Mouse (Mus musculus) monocyte, adult 2 months (primary cell): ENCODE data around the gene Siglece.
"Not testable (repeated sequence)": the region's sequence is repeated elsewhere in the genome, so short reads cannot be mapped to it uniquely, and the experiment has no call there.

Experiments
- DNase-seq, 2 experiments: peaks; one replicate each; pipeline ENCODE4 v3.0.0; 2022; ENCODE audit warnings: low spot score in 2 of 2, low read depth in 1 of 2

The Siglece gene

GRCm38 (mm10) chr7:43660002-43660401 is at the start of gene Siglece:
TSS of gene Siglece (minus strand) at chr7:43660161.
- DNase-seq: no peak

GRCm38 (mm10) chr7:43690118-43690517 is 30.2 kb upstream of the Siglece start, which contains the start of gene Klk14:
TSS of gene Klk14 (plus strand) at chr7:43690418.
- no peak for DNase-seq

- no peak for DNase-seq
These were observed 25.1 kb upstream of the Siglece start for GRCm38 (mm10) chr7:43685088-43685487.

DNA sequence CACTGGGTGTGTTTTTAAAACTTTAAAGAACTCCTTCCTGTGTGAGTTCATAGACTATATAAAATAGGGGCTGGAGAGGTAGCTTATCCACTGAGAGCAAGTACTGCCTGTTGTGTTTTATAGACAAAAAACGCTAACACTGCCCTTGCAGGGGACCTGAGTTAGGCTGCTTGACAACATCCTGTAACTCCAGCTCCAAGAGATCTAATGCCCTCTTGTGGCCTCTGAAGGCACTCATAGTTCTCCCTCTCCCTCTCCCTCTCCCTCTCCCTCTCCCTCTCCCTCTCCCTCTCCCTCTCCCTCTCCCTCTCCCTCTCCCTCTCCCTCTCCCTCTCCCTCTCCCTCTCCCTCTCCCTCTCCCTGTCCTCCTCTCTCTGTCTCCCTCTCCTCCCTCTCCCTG is 22.6 kb upstream of the Siglece start:
- not testable (repeated sequence) for DNase-seq

- DNase-seq: peak in 1 of 2 experiments; percentile 44
These were observed 21.0 kb upstream of the Siglece start for GRCm38 (mm10) chr7:43680960-43681359.

DNA sequence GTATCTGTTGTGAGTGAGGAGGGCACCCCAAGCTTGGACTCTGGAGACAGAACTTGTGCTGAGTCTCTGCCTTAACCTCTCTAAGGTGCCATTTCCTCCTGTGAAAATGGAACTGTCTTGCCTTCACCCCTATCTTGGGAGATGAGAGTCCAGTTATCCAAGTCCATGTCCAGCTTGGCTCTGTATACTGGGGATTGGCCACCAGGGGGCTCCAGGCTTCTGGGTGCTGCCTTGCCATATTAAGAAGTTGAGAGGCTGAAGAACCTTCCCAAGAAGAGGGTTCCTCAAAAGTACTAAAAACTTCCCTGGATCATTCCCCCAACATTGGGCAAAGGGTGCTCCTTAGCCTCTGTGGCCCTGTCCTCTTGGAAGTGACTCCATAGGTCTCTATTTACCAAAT is 18.6 kb upstream of the Siglece start:
- no peak for DNase-seq

- DNase-seq: no peak
These were observed 15.1 kb upstream of the Siglece start for GRCm38 (mm10) chr7:43675091-43675490.

- no peak for DNase-seq
These were observed 12.8 kb upstream of the Siglece start for GRCm38 (mm10) chr7:43672581-43673260.

DNA sequence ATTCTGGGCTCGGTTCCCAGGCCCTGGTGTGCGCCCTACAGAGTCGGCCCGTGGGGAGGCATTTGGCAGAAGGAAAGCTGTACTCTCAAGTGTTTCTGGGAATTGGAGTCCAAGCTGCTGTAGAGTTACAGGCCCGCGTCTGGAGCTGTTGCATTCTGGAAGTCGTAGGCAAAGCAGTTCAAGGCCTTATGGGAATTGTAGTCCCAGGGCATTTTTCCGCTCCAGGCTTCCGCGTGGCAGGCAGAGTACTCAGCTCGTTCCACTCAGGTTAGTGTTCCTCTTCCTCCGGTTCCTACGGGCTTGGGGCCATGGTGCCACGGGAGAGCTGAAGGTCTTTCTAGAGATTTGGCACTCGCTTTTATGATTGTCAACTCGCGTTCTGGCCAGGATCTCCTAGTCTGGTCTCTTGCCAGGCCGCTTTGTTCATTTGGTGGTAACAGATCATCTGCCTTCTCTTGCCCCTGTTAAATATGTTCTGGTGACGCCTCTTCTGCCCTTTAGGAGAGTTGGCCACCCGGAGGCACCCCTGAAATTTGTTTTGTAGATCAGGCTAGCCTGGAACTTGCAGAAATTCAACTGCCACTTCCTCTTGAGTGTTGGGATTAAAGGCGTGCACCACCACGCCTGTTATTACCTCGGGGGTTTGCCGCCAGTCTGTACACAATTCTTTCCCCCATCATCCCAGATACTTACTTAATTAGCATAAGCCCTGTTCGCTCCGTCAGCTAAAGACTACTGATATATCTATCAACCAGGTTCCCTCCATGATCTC is 12.0 kb upstream of the Siglece start, which contains the start of gene Ctu1:
Gene Ctu1 (plus strand): TSS at position 208 of the 772 bp plus-strand sequence.
- peak; percentile 74 to 78 for DNase-seq

GRCm38 (mm10) chr7:43671064-43671808 is 11.3 kb upstream of the Siglece start:
- no peak for DNase-seq

- DNase-seq: no peak
These were observed 8.6 kb upstream of the Siglece start for GRCm38 (mm10) chr7:43668582-43668981.

DNA sequence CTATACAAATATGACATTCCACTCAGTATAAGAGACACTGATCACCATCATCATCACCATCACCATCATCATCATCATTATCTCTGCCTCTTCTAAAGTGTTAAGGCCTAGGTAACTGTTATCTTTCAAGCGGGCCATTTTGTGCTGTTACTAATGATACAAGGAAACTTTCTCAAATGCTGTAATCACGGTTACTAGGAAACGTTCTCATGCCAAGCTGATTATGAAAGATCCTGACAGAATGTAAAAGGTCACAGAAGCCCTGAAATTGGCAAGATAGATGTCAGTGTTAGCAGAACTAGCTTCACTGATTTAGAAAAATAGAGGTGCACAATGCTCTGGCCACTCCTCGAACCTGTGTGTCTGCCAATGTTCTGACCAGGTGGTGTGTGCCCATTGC is 7.3 kb upstream of the Siglece start:
- not testable (repeated sequence) for DNase-seq

DNA sequence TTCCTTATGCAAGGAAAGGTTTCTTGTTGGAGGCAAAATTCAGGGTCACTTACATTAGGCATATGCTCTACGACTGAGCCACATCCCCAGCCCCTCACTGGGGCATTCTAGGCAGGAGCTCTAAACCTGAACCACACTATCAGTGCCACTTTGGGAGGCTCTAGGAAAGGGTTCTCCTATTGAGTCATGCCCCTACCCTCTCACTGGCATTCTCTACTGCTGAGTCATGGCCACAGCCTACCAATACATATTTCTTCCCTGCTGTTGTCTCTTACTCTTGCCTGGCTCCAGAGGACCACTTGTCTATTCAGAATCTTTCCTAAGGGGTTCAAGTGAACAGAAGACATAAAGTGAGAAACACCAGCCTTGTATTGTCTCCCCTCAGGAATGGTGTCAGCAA is 2.8 kb upstream of the Siglece start:
- no peak for DNase-seq

- DNase-seq: no peak
These were observed 3.7 kb downstream of the Siglece start for GRCm38 (mm10) chr7:43656232-43656631.

DNA sequence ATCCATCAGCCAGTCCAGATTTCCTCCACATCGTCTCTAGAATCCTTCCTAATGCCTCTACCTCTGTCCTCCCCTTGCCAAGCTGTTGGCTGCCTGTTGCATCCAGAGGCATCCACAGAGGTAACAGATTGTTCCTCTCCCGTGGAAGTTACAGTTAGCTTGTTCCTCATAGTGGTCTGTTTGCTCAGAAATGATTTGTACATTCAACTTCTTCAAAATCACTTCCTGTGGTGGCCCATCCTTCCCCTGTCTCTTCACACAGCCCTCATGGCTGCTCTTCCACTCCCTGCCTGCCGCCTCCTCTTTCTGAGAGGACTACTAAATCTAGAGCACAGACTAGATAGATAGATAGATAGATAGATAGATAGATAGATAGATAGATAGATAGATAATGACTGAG is 5.4 kb downstream of the Siglece start:
- no peak for DNase-seq

- no peak for DNase-seq
These were observed 7.3 kb downstream of the Siglece start for GRCm38 (mm10) chr7:43652683-43653082.

- no peak for DNase-seq
These were observed 16.8 kb downstream of the Siglece start for GRCm38 (mm10) chr7:43643046-43643652.

GRCm38 (mm10) chr7:43642587-43642986 is 17.4 kb downstream of the Siglece start:
- peak in 1 of 2 experiments; percentile 28 for DNase-seq

GRCm38 (mm10) chr7:43637118-43637517 is 22.8 kb downstream of the Siglece start:
- DNase-seq: peak in 1 of 2 experiments; percentile 18

GRCm38 (mm10) chr7:43636194-43636593 is 23.8 kb downstream of the Siglece start:
- DNase-seq: peak in 1 of 2 experiments; percentile 6

DNA sequence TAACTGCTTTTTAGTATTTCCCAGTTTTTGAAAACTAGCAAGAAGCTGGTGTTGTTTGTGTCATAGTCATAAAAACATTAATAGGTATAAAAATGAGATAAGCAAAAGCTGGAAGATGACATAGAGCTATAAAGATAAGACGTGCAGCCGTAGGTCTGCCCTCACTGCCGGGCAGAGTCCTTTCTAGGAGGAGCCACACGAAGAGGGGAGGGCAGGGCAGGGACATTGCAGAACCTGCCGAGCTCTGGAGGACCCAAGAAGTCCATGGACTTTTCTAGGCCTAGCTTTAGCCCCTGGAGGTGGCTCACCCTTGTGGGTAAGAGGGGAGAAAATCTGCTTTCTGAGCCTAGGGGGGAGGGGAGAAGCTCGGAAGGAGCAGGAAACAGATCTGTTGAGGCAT is 25.5 kb downstream of the Siglece start, which contains the start of gene Ceacam18:
Gene Ceacam18 (plus strand): TSS at position 208 of the 400 bp plus-strand sequence.
- DNase-seq: no peak
